Mouse (Mus musculus) lung, embryonic 14.5 days (tissue): Measurements from ENCODE around the gene Prr15. TPM values are rescaled to one million over a fixed set of nuclear protein-coding genes. Genes with fewer than 3 reads are reported as not detected.

Experiments used
- ATAC-seq: fragments of 200-750 bp; cut with Nextera tagmentation; 2 replicates; pipeline ENCODE4 v1.8.0; 2017; ENCODE audit warnings: mild to moderate bottlenecking, moderate TSS enrichment, moderate library complexity; ENCODE audit not compliant: insufficient read depth
- DNase-seq: peaks from one replicate; pipeline ENCODE4 v3.0.0-alpha.2; 2015
- H3K27ac ChIP-seq: fragments of 300-500 bp; sonication (generic); 2 replicates; pipeline ENCODE4 v1.5.1; 2014; ENCODE audit warnings: low read depth, mild to moderate bottlenecking, moderate library complexity
- H3K27me3 ChIP-seq: fragments of 300-500 bp; sonication (generic); 2 replicates; pipeline ENCODE4 v1.6.1; 2014; ENCODE audit warnings: low read length, control low read depth; ENCODE audit not compliant: insufficient read depth
- H3K36me3 ChIP-seq: fragments of 300-500 bp; sonication (generic); 2 replicates; pipeline ENCODE4 v1.6.1; 2014; ENCODE audit warnings: control low read depth; ENCODE audit not compliant: insufficient read depth
- H3K4me1 ChIP-seq: fragments of 300-500 bp; sonication (generic); 2 replicates; pipeline ENCODE4 v1.6.1; 2014; ENCODE audit warnings: antibody characterized with exemption, control low read depth; ENCODE audit not compliant: insufficient read depth
- H3K4me2 ChIP-seq: fragments of 300-500 bp; sonication (generic); 2 replicates; pipeline ENCODE4 v1.6.1; 2014; ENCODE audit warnings: mild to moderate bottlenecking
- H3K4me3 ChIP-seq: fragments of 300-500 bp; sonication (generic); 2 replicates; pipeline ENCODE4 v1.5.1; 2014; ENCODE audit warnings: low read depth, low read length
- H3K9ac ChIP-seq: fragments of 300-500 bp; sonication (generic); 2 replicates; pipeline ENCODE4 v1.6.1; 2014
- H3K9me3 ChIP-seq: fragments of 300-500 bp; sonication (generic); 2 replicates; pipeline ENCODE4 v1.6.1; 2016; ENCODE audit warnings: low read depth, low read length, control low read depth
- CTCF ChIP-seq: IDR thresholded peaks from 2 replicates; pipeline ENCODE4 v1.5.1; 2016; ENCODE audit warnings: antibody characterized with exemption, low read depth
- WGBS: fragments of 180-500 bp; shearing (Covaris S2); extraction: QIAGEN DNeasy Blood & Tissue Kit; methylation state at CpG from one replicate; pipeline ENCODE4 v1.1.7; 2014; 5-methylcytosine and 5-hydroxymethylcytosine counted together
- polyA plus RNA-seq: library from polyadenylated mRNA; unstranded; fragments of >200 nt; fragmentation: Nextera tagmentation; extraction: Ambion mirVana; gene quantifications from 2 replicates; pipeline ENCODE4 v1.2.1, GENCODE M21; 2014

Gene Prr15
- 1.7 and 2.3 TPM in 2 replicates for polyA plus RNA-seq

- ATAC-seq (no peak), DNase-seq (peak; percentile 47)
- TF ChIP-seq CTCF: no peak
- Histone ChIP-seq H3K4me3 (peak within 1 kb of the TSS; percentile 45), H3K4me1 (peaks cover 6% of the 10 kb centered on the region; the same call in 1 of the 2 replicates), H3K27me3 (peaks cover 19% of the 10 kb centered on the region), H3K27ac (no peak within 1 kb of the TSS), H3K36me3 (no peaks in the 10 kb centered on the region), H3K4me2 (peak within 1 kb of the TSS; percentile 76), H3K9ac (no peak within 1 kb of the TSS), H3K9me3 (no peaks in the 10 kb centered on the region)
- WGBS: 35% methylated on average over 3 of the region's 3 CpGs
These were observed at the start of gene Prr15 for GRCm38 (mm10) chr6:54325246-54325885. Prr15 (plus strand) TSS chr6:54325835.

GRCm38 (mm10) chr6:54277234-54277633, 48.4 kb upstream of the Prr15 start:
- no peaks in the 10 kb centered on the region for H3K36me3 ChIP-seq
- WGBS: 73% methylated on average over 4 of the region's 4 CpGs
- DNase-seq (no peak), ATAC-seq (no peak)
- TF ChIP-seq CTCF: no peak
- no peak overlapping the region for H3K9ac ChIP-seq
- no peak overlapping the region; the same call in 1 of the 2 replicates for H3K27ac ChIP-seq
- no peak overlapping the region for H3K4me2 ChIP-seq
- peaks cover 18% of the 10 kb centered on the region; the same call in 1 of the 2 replicates for H3K4me1 ChIP-seq
- H3K4me3 ChIP-seq: no peak overlapping the region
- H3K9me3 ChIP-seq: no peaks in the 10 kb centered on the region
- no peaks in the 10 kb centered on the region for H3K27me3 ChIP-seq

GRCm38 (mm10) chr6:54277828-54278227, 47.8 kb upstream of the Prr15 start:
- WGBS: 46% methylated on average over 5 of the region's 5 CpGs
- no peaks in the 10 kb centered on the region for H3K36me3 ChIP-seq
- ATAC-seq (no peak), DNase-seq (no peak)
- H3K9me3 ChIP-seq: no peaks in the 10 kb centered on the region
- H3K27ac ChIP-seq: no peak overlapping the region
- no peak for TF ChIP-seq CTCF
- H3K27me3 ChIP-seq: no peaks in the 10 kb centered on the region
- H3K4me3 ChIP-seq: no peak overlapping the region
- H3K9ac ChIP-seq: no peak overlapping the region
- peaks cover 16% of the 10 kb centered on the region; the same call in 1 of the 2 replicates for H3K4me1 ChIP-seq
- no peak overlapping the region for H3K4me2 ChIP-seq

DNA sequence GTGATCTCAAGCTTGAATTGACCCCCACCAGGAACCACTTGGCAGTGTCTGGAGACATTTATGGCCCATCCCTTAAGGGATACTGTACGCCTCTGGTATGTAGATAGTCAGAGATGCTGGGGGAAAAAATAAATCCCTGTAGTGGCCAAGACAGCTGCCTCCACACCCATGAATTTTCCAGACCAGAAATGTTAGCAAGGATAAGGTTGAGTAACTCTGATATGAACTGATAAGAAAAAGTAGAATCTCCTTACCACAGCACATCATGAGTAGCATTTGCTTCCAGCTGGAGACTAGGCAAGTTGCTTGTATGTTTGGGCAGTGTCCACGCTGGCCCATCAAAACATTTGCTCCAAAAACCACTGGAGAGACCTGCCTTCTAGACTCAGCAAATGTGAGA, 47.0 kb upstream of the Prr15 start:
- H3K4me2 ChIP-seq: no peak overlapping the region
- WGBS: 66% methylated on average over 2 of the region's 2 CpGs
- no peak for ATAC-seq
- peaks cover 8% of the 10 kb centered on the region; the same call in 1 of the 2 replicates for H3K4me1 ChIP-seq
- no peak for TF ChIP-seq CTCF
- no peak overlapping the region for H3K27ac ChIP-seq
- DNase-seq: no peak
- no peaks in the 10 kb centered on the region for H3K27me3 ChIP-seq
- no peaks in the 10 kb centered on the region for H3K9me3 ChIP-seq
- no peak overlapping the region for H3K4me3 ChIP-seq
- no peak overlapping the region for H3K9ac ChIP-seq
- no peaks in the 10 kb centered on the region for H3K36me3 ChIP-seq

DNA sequence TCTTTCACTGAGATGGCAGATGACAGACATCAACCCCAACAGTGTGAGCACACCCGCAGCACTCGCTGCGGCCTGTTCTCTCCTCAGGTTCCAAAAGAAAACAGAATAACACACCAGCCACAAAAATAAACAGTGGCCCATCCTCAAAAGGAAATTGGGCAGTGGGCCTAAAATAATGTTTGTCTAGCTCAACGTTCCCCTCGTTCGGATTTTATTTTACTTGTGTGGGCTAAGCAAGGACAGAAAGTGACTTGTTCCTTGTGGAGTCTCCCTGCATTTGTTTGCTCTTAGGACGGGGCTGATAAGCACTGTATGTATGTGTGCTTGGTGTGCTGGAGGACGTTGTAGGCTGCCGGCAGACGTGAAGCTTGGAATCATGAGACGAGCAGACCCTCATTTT, 46.2 kb upstream of the Prr15 start:
- Histone ChIP-seq H3K9ac (no peak overlapping the region), H3K9me3 (no peaks in the 10 kb centered on the region), H3K4me2 (no peak overlapping the region), H3K4me1 (peaks cover 4% of the 10 kb centered on the region; the same call in 1 of the 2 replicates), H3K27ac (0 out of 2 replicates have a peak overlapping the region, but pooled peaks have one; percentile 0), H3K27me3 (no peaks in the 10 kb centered on the region), H3K36me3 (no peaks in the 10 kb centered on the region), H3K4me3 (no peak overlapping the region)
- DNase-seq: peak; percentile 72
- TF ChIP-seq CTCF: no peak
- WGBS: 16% methylated on average over 11 of the region's 11 CpGs
- peak; percentile 69; the same call in 1 of the 2 replicates for ATAC-seq

DNA sequence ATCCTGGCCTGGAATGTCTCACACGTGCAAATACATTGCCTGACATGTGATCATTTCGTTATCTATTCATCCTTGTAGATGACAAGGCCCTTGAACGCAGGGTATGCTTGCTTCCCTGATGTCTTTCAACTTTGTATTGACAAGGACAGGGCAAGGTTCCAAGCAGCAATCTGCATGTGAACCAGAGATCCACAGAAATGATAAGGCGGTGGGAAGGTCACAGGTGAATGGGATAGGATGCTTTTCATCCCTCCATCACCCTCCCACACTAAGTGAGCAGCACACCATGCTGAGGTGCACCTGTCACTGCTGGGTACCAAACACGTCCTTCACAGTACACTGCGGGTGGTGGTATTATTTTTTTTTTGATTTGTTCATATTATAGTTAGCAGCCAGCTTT, 45.4 kb upstream of the Prr15 start:
- 74% methylated on average over 6 of the region's 6 CpGs for WGBS
- no peak overlapping the region for H3K27ac ChIP-seq
- TF ChIP-seq CTCF: no peak

DNA sequence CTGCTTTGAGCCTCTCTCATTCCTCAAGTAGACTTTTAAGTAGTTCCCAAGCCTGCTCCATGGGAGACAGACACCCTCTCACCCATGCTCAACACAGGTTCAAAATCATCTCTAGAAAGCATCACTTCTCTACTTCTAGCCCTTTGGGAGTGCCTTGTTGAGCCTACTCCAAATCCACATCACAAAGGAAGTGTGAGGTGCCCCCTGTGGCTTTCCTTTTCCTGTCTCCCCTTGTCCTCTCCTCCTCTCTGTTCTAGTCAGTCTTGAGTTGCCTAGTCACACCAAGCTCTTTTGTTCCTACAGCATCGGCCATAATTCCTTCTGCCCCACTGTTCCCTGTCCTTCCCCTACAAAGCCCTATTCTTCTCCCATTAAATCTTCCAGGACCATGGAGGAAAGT, 42.3 kb upstream of the Prr15 start:
- no peaks in the 10 kb centered on the region for H3K4me1 ChIP-seq
- H3K9ac ChIP-seq: no peak overlapping the region
- DNase-seq (no peak), ATAC-seq (no peak)
- no peaks in the 10 kb centered on the region for H3K36me3 ChIP-seq
- no peaks in the 10 kb centered on the region for H3K9me3 ChIP-seq
- TF ChIP-seq CTCF: no peak
- no peak overlapping the region for H3K4me3 ChIP-seq
- H3K4me2 ChIP-seq: no peak overlapping the region
- WGBS: 70% methylated on average over 1 of the region's 1 CpGs
- no peaks in the 10 kb centered on the region for H3K27me3 ChIP-seq
- no peak overlapping the region for H3K27ac ChIP-seq

More for the DNA sequence above, 45.4 kb upstream of the Prr15 start:
- Histone ChIP-seq H3K36me3 (no peaks in the 10 kb centered on the region), H3K27me3 (no peaks in the 10 kb centered on the region), H3K4me3 (no peak overlapping the region), H3K9ac (no peak overlapping the region), H3K4me1 (peaks cover 4% of the 10 kb centered on the region; the same call in 1 of the 2 replicates), H3K4me2 (no peak overlapping the region), H3K9me3 (no peaks in the 10 kb centered on the region)
- DNase-seq (no peak), ATAC-seq (no peak)
